Mouse (Mus musculus) embryonic facial prominence, embryonic 11.5 days (tissue): ENCODE data around the gene Ube2c. TPM values are rescaled to one million over a fixed set of nuclear protein-coding genes. Genes with fewer than 3 reads are reported as not detected.

Source experiments
- ATAC-seq: fragments of 200-750 bp; cut with Nextera tagmentation; replicated peaks from 2 replicates; pipeline ENCODE4 v1.8.0; 2017; ENCODE audit warnings: low read depth; ENCODE audit not compliant: insufficient number of reproducible peaks, low FRiP score, low TSS enrichment
- DNase-seq: peaks from one replicate; pipeline ENCODE4 v3.0.0-alpha.2; 2015; ENCODE audit warnings: low spot score
- H3K27ac ChIP-seq: fragments of 300-500 bp; sonication (generic); replicated peaks from 2 replicates; pipeline ENCODE4 v1.5.1; 2014; ENCODE audit warnings: mild to moderate bottlenecking, low read depth, low read length, control low read depth
- H3K27me3 ChIP-seq: fragments of 300-500 bp; sonication (generic); 2 replicates; pipeline ENCODE4 v1.6.1; 2014; ENCODE audit warnings: mild to moderate bottlenecking, low read length, moderate library complexity, mixed read lengths; ENCODE audit not compliant: control insufficient read depth, insufficient read depth
- H3K36me3 ChIP-seq: fragments of 300-500 bp; sonication (generic); replicated peaks from 2 replicates; pipeline ENCODE4 v1.6.1; 2014; ENCODE audit warnings: low read depth, mild to moderate bottlenecking, low read length, moderate library complexity, mixed read lengths; ENCODE audit not compliant: control insufficient read depth, insufficient read depth
- H3K4me1 ChIP-seq: fragments of 300-500 bp; sonication (generic); 2 replicates; pipeline ENCODE4 v1.6.1; 2014; ENCODE audit warnings: low read length, mixed read lengths; ENCODE audit not compliant: control insufficient read depth, insufficient read depth
- H3K4me2 ChIP-seq: fragments of 300-500 bp; sonication (generic); 2 replicates; pipeline ENCODE4 v1.6.1; 2014; ENCODE audit warnings: low read depth, mild to moderate bottlenecking, control low read depth, low read length, moderate library complexity
- H3K4me3 ChIP-seq: fragments of 300-500 bp; sonication (generic); 2 replicates; pipeline ENCODE4 v1.5.1; 2014; ENCODE audit warnings: low read depth, low read length, control low read depth
- H3K9ac ChIP-seq: fragments of 300-500 bp; sonication (generic); replicated peaks from 2 replicates; pipeline ENCODE4 v1.6.1; 2014; ENCODE audit warnings: mild to moderate bottlenecking, control low read depth, low read length
- H3K9me3 ChIP-seq: fragments of 300-500 bp; sonication (generic); replicated peaks from 2 replicates; pipeline ENCODE4 v1.6.1; 2016; ENCODE audit warnings: mild to moderate bottlenecking, low read length, inconsistent platforms, mixed read lengths; ENCODE audit not compliant: control insufficient read depth
- WGBS: fragments of 180-500 bp; shearing (Covaris S2); extraction: QIAGEN DNeasy Blood & Tissue Kit; methylation state at CpG from one replicate; pipeline ENCODE4 v1.1.7; 2014; 5-methylcytosine and 5-hydroxymethylcytosine counted together
- polyA plus RNA-seq: library from polyadenylated mRNA; unstranded; fragments of >200 nt; fragmentation: Nextera tagmentation; extraction: Ambion mirVana; gene quantifications from 2 replicates; pipeline ENCODE4 v1.2.1, GENCODE M21; 2014

Gene Ube2c
- polyA plus RNA-seq, 1 experiment from 2014 or later, result 547 TPM

- ATAC-seq (no peak), DNase-seq (no peak)
- Histone ChIP-seq H3K27ac (no peak overlapping the region), H3K36me3 (no peaks in the 10 kb centered on the region; the same call in 1 of the 2 replicates), H3K9me3 (no peaks in the 10 kb centered on the region), H3K9ac (no peak overlapping the region; the same call in 1 of the 2 replicates), H3K4me1 (no peaks in the 10 kb centered on the region), H3K4me2 (peak overlapping the region; percentile 54; the same call in 1 of the 2 replicates), H3K27me3 (no peaks in the 10 kb centered on the region), H3K4me3 (no peak overlapping the region)
- WGBS, result 93% methylated on average over 16 of the region's 16 CpGs
Observed at GRCm38 (mm10) chr2:164803201-164803920, 33.7 kb downstream of the Ube2c start.

- H3K27ac ChIP-seq, result no peak overlapping the region
- 45% methylated on average over 1 of the region's 1 CpGs for WGBS
- no peaks in the 10 kb centered on the region for H3K27me3 ChIP-seq
Observed at GRCm38 (mm10) chr2:164803921-164804313, 34.2 kb downstream of the Ube2c start.

GRCm38 (mm10) chr2:164804533-164805331 is 35.0 kb downstream of the Ube2c start, which contains the start of the genes Acot8 and Zswim3:
Gene Acot8 (minus strand): TSS chr2:164804882.
Gene Zswim3 (plus strand): TSS chr2:164805098.
- under 1% methylated on average over 47 of the region's 47 CpGs for WGBS
- Histone ChIP-seq H3K9me3 (no peaks in the 10 kb centered on the region), H3K4me3 (peak within 1 kb of the TSS; percentile 81), H3K9ac (peak within 1 kb of the TSS; percentile 79), H3K4me2 (peak within 1 kb of the TSS; percentile 83), H3K36me3 (no peaks in the 10 kb centered on the region; the same call in 1 of the 2 replicates), H3K4me1 (no peaks in the 10 kb centered on the region), H3K27me3 (no peaks in the 10 kb centered on the region), H3K27ac (peak within 1 kb of the TSS; percentile 28)
- ATAC-seq (peak; percentile 93), DNase-seq (peak; percentile 99)

More at GRCm38 (mm10) chr2:164803921-164804313, 34.2 kb downstream of the Ube2c start:
- Histone ChIP-seq H3K9me3 (no peaks in the 10 kb centered on the region), H3K9ac (peak overlapping the region; percentile 79), H3K4me3 (peak overlapping the region; percentile 81), H3K4me1 (no peaks in the 10 kb centered on the region), H3K36me3 (no peaks in the 10 kb centered on the region; the same call in 1 of the 2 replicates), H3K4me2 (peak overlapping the region; percentile 54)
- ATAC-seq (no peak), DNase-seq (no peak)

GRCm38 (mm10) chr2:164805332-164805718 is 35.6 kb downstream of the Ube2c start:
- H3K9me3 ChIP-seq, result no peaks in the 10 kb centered on the region
- ATAC-seq (peak; percentile 65; the same call in 1 of the 2 replicates), DNase-seq (no peak)
- peak overlapping the region; percentile 83 for H3K4me2 ChIP-seq
- peak overlapping the region; percentile 69 for H3K9ac ChIP-seq
- no peaks in the 10 kb centered on the region for H3K4me1 ChIP-seq
- peak overlapping the region; percentile 81 for H3K4me3 ChIP-seq
- peak overlapping the region; percentile 23; the same call in 1 of the 2 replicates for H3K27ac ChIP-seq
- 2% methylated on average over 21 of the region's 21 CpGs for WGBS
- H3K27me3 ChIP-seq, result no peaks in the 10 kb centered on the region
- no peaks in the 10 kb centered on the region; the same call in 1 of the 2 replicates for H3K36me3 ChIP-seq

GRCm38 (mm10) chr2:164806614-164807013 is 36.9 kb downstream of the Ube2c start:
- H3K27me3 ChIP-seq, result no peaks in the 10 kb centered on the region
- H3K27ac ChIP-seq, result no peak overlapping the region
- no peak overlapping the region for H3K4me2 ChIP-seq
- DNase-seq (no peak), ATAC-seq (no peak)
- H3K9me3 ChIP-seq, result no peaks in the 10 kb centered on the region
- WGBS, result 71% methylated on average over 7 of the region's 7 CpGs
- H3K36me3 ChIP-seq, result no peaks in the 10 kb centered on the region; the same call in 1 of the 2 replicates
- no peaks in the 10 kb centered on the region for H3K4me1 ChIP-seq
- H3K4me3 ChIP-seq, result no peak overlapping the region
- no peak overlapping the region for H3K9ac ChIP-seq

GRCm38 (mm10) chr2:164813557-164813956 is 43.9 kb downstream of the Ube2c start:
- Histone ChIP-seq H3K9me3 (no peaks in the 10 kb centered on the region), H3K27me3 (no peaks in the 10 kb centered on the region), H3K4me3 (no peak overlapping the region), H3K36me3 (no peaks in the 10 kb centered on the region), H3K4me1 (no peaks in the 10 kb centered on the region), H3K27ac (no peak overlapping the region), H3K9ac (no peak overlapping the region), H3K4me2 (no peak overlapping the region)
- ATAC-seq (no peak), DNase-seq (no peak)
- WGBS, result 61% methylated on average over 2 of the region's 2 CpGs

GRCm38 (mm10) chr2:164815348-164815747 is 45.6 kb downstream of the Ube2c start:
- Histone ChIP-seq H3K36me3 (no peaks in the 10 kb centered on the region), H3K4me2 (no peak overlapping the region), H3K9me3 (no peaks in the 10 kb centered on the region), H3K27ac (no peak overlapping the region), H3K9ac (no peak overlapping the region), H3K4me3 (no peak overlapping the region), H3K27me3 (no peaks in the 10 kb centered on the region), H3K4me1 (no peaks in the 10 kb centered on the region)
- 88% methylated on average over 5 of the region's 5 CpGs for WGBS
- DNase-seq (no peak), ATAC-seq (no peak)
